Mouse (Mus musculus) CH12.LX (cell line): ENCODE measurements at regions not wholly inside any gene's neighbourhood (a gene's known extent, or its start where the extent isn't known, plus 50 kb on each side); places are given as distances from the start of the nearest gene placed in this dataset.

Experiments
- CHD1 ChIP-seq: IDR thresholded peaks from 2 replicates; pipeline ENCODE4 v1.6.1; 2012; ENCODE audit warnings: low read depth, low read length, improper control_type of control experiment, inconsistent platforms
- CHD2 ChIP-seq: IDR thresholded peaks from 2 replicates; pipeline ENCODE4 v1.6.1; 2011; ENCODE audit warnings: low read length, improper control_type of control experiment
- CTCF ChIP-seq, 2 experiments: IDR thresholded peaks in 1 of 2; conservative IDR thresholded peaks in 1 of 2; 2 replicates each; pipeline ENCODE4 v1.5.1; 2011 to 2012; ENCODE audit warnings: low read depth in 2 of 2, low read length in 2 of 2, improper control_type of control experiment in 1 of 2, inconsistent platforms in 1 of 2, mild to moderate bottlenecking in 1 of 2, moderate library complexity in 1 of 2
- JUN ChIP-seq: IDR thresholded peaks from 2 replicates; pipeline ENCODE4 v1.6.1; 2011; ENCODE audit warnings: low read depth, mild to moderate bottlenecking, low read length, improper control_type of control experiment, moderate library complexity; ENCODE audit not compliant: insufficient read depth
- MXI1 ChIP-seq: IDR thresholded peaks from 2 replicates; pipeline ENCODE4 v1.6.1; 2011; ENCODE audit warnings: mild to moderate bottlenecking, low read depth, low read length, improper control_type of control experiment
- PAX5 ChIP-seq: IDR thresholded peaks from 2 replicates; pipeline ENCODE4 v1.6.1; 2012; ENCODE audit warnings: low read length, inconsistent platforms, mixed read lengths
- POLR2A ChIP-seq: IDR thresholded peaks from 2 replicates; pipeline ENCODE4 v1.6.1; 2011; ENCODE audit warnings: low read depth, mild to moderate bottlenecking, improper control_type of control experiment, low read length
- RCOR1 ChIP-seq: conservative IDR thresholded peaks from 2 replicates; pipeline ENCODE4 v1.6.1; 2012; ENCODE audit warnings: low read depth, mild to moderate bottlenecking, inconsistent platforms, low read length, improper control_type of control experiment
- TBP ChIP-seq: conservative IDR thresholded peaks from 2 replicates; pipeline ENCODE4 v1.6.1; 2011; ENCODE audit warnings: low read depth, low read length, improper control_type of control experiment
- USF1 ChIP-seq: IDR thresholded peaks from 2 replicates; pipeline ENCODE4 v1.6.1; 2014; ENCODE audit warnings: low read depth, mild to moderate bottlenecking, inconsistent platforms, low read length, improper control_type of control experiment

DNA sequence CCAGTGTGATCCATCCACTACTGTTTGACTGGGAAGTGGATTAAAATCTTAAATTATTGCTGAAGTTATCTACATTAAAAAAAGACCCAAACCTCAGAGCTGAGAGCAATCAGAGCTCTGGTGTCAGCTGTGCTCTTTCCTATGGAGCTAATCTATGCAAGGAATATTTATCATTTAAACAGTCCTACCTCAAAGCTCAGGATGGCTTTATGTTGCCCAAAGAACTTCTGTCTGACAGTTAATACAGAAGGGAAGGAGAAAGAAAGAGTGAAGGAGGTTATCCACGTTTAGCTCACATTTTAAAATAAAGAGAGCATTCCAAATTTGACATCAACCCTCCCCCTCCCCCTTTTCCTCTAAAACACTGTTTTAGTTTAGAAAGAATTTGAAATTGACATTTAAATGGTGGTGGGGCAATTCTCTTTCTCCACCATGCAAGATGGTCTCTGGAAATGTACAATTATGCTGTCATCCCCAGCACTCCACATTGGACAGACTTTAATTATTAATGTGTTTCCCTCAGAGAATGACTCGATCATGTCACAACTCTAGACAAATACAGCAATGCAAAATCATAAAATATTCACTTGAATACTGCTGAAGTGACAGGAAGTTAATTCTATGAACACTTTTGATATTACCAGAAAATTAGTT lies 1141.5 kb upstream of the Adgrl4 start:
- TF ChIP-seq TBP (no peak), CTCF (conservative IDR thresholded peaks at IDR 0.05 in 1 of 2, IDR thresholded peaks at IDR 0.05 in 1 of 2; ENCODE audit: low read depth in 2 of 2, low read length in 2 of 2) (no peak), USF1 (no peak), JUN (no peak), RCOR1 (no peak), POLR2A (no peak), MXI1 (no peak), CHD2 (no peak), CHD1 (no peak), PAX5 (no peak)
